Mouse (Mus musculus) liver, adult 2 months (tissue): ENCODE measurements around the gene Serpina3f. TPM values are rescaled to one million over a fixed set of nuclear protein-coding genes. Genes with fewer than 3 reads are reported as not detected.

Experiments used
- DNase-seq: peaks from one replicate; pipeline ENCODE4 v3.0.0-alpha.2; 2011; ENCODE audit warnings: low read depth, low spot score; ENCODE audit errors: extremely low read depth
- H3K27ac ChIP-seq: fragments of 200-500 bp; replicated peaks from 2 replicates; pipeline ENCODE4 v1.5.1; 2012; ENCODE audit warnings: low read depth, mild to moderate bottlenecking, control low read depth, inconsistent platforms, low read length; ENCODE audit not compliant: insufficient read depth
- H3K27me3 ChIP-seq: fragments of 200-500 bp; 2 replicates; pipeline ENCODE4 v1.6.1; 2012; ENCODE audit warnings: mild to moderate bottlenecking, moderate library complexity, low read length, inconsistent platforms; ENCODE audit not compliant: control insufficient read depth, insufficient read depth
- H3K36me3 ChIP-seq: fragments of 200-500 bp; 2 replicates; pipeline ENCODE4 v1.6.1; 2012; ENCODE audit warnings: low read length, inconsistent platforms; ENCODE audit not compliant: control insufficient read depth, insufficient read depth
- H3K4me1 ChIP-seq: fragments of 200-500 bp; 2 replicates; pipeline ENCODE4 v1.6.1; 2011; ENCODE audit warnings: low read length; ENCODE audit not compliant: control insufficient read depth, insufficient read depth
- H3K4me3 ChIP-seq: fragments of 200-500 bp; 2 replicates; pipeline ENCODE4 v1.5.1; 2011; ENCODE audit warnings: low read depth, mild to moderate bottlenecking, control low read depth, low read length, moderate library complexity; ENCODE audit not compliant: insufficient read depth
- H3K79me2 ChIP-seq: fragments of 200-500 bp; 2 replicates; pipeline ENCODE4 v1.6.1; 2012; ENCODE audit warnings: inconsistent platforms, mild to moderate bottlenecking, low read length, moderate library complexity; ENCODE audit not compliant: control insufficient read depth, insufficient read depth
- H3K9ac ChIP-seq: fragments of 200-500 bp; 2 replicates; pipeline ENCODE4 v1.6.1; 2012; ENCODE audit warnings: low read depth, mild to moderate bottlenecking, control low read depth, inconsistent platforms, low read length
- CTCF ChIP-seq: fragments of 200-500 bp; IDR thresholded peaks from 2 replicates; pipeline ENCODE4 v1.5.1; 2011; ENCODE audit warnings: low read depth, low read length, control low read depth
- POLR2A ChIP-seq: fragments of 200-500 bp; IDR thresholded peaks from 2 replicates; pipeline ENCODE4 v1.6.1; 2011; ENCODE audit warnings: low read length, control low read depth; ENCODE audit not compliant: insufficient read depth; ENCODE audit errors: extremely low read depth
- WGBS: fragments of 180-500 bp; shearing (Covaris S2); methylation state at CpG from one replicate; pipeline ENCODE4 v1.1.7; 2018; 5-methylcytosine and 5-hydroxymethylcytosine counted together
- polyA plus RNA-seq: library from polyadenylated mRNA; depleted of rRNA; stranded (reverse); fragments of >200 nt; gene quantifications from 2 replicates; pipeline ENCODE4 v1.2.3, GENCODE M21; 2012
- total RNA-seq: library from RNA; depleted of rRNA; stranded (reverse); fragments of >200 nt; gene quantifications from 2 replicates; pipeline ENCODE4 v1.2.3, GENCODE M21; 2014

Serpina3f gene
- total and polyA plus RNA-seq, 2 experiments: 2.2 to 2.9 TPM

DNA sequence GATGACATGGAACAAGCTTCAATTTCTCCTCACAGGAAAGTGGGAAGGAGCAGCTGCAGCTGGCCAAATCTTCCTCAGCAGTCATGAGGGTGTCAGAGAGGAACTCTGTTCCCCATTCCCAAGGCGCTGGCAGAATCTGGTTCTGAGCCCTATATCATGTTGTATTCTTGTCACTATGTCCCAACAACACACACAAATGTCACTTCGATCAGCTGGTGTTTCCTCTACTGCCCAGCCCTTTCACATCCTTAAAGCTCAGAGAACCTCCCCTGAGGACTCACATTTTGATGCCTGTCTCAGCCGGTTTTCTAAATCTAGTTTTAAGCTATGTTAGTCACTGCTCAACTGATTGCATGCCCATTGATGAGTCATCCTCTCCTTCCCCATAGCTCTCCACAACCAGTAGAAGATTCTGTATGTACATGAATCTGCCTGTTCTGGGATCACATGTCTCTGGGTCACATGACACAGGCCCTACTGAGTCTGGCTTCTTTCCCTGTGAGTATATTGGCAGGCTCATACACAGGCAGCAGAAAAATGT lies 28.2 kb upstream of the Serpina3f start:
- no peak overlapping the region for H3K9ac ChIP-seq
- DNase-seq: peak; percentile 18
- H3K27ac ChIP-seq: no peak overlapping the region
- no peaks in the 10 kb centered on the region for H3K79me2 ChIP-seq
- H3K4me1 ChIP-seq: no peaks in the 10 kb centered on the region
- no peaks in the 10 kb centered on the region for H3K27me3 ChIP-seq
- WGBS: 90% methylated on average over 3 of the region's 3 CpGs
- no peak overlapping the region for H3K4me3 ChIP-seq
- TF ChIP-seq CTCF (no peak), POLR2A (no peak)
- H3K36me3 ChIP-seq: no peaks in the 10 kb centered on the region

DNA sequence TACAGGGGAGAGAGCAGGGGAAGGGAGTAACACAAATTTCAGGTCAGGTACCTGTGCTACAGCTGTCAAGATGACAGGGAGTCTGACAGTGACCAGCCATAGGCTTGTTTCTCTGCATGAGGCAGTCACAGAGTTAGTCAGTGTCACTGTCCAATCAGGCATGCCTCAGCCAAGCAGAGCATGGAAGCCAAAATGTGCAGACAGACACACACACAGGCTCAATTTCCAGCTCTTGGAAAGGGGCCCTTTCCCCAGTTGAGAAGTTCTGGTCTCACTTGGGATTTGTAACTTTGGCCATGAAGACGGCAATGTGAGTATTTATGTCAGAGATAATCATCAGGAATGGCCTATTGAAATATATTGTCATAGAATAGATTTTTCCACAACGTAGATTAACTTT lies 25.1 kb upstream of the Serpina3f start:
- no peak for DNase-seq
- H3K4me1 ChIP-seq: no peaks in the 10 kb centered on the region
- no peaks in the 10 kb centered on the region for H3K79me2 ChIP-seq
- 96% methylated on average over 2 of the region's 2 CpGs for WGBS
- H3K27me3 ChIP-seq: no peaks in the 10 kb centered on the region
- no peak overlapping the region for H3K27ac ChIP-seq
- no peak overlapping the region for H3K4me3 ChIP-seq
- no peak for TF ChIP-seq POLR2A
- TF ChIP-seq CTCF: no peak
- H3K9ac ChIP-seq: no peak overlapping the region
- no peaks in the 10 kb centered on the region for H3K36me3 ChIP-seq

DNA sequence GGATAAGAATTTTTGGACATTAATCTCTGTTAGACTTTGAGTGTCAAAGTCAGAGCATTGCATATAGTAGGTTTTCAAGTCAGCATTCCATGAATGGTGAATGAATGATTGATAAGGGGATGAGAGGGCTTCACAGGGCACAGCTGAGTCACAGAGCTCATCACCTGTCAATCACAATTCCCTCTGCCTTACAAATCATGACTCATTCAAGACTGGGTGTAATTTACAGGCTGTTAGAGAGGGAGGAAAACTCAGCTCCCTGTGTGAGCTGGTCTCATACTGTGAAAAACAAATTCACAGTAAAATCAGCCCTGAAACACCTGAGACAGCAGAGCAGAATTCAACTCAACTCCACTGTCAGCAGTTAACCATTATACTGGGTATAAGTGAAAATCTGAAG lies 23.5 kb upstream of the Serpina3f start:
- H3K4me3 ChIP-seq: no peak overlapping the region
- H3K4me1 ChIP-seq: no peaks in the 10 kb centered on the region
- H3K79me2 ChIP-seq: no peaks in the 10 kb centered on the region
- no peak overlapping the region for H3K9ac ChIP-seq
- H3K27me3 ChIP-seq: no peaks in the 10 kb centered on the region
- H3K36me3 ChIP-seq: no peaks in the 10 kb centered on the region
- no peak for DNase-seq
- TF ChIP-seq CTCF (no peak), POLR2A (no peak)
- H3K27ac ChIP-seq: no peak overlapping the region

DNA sequence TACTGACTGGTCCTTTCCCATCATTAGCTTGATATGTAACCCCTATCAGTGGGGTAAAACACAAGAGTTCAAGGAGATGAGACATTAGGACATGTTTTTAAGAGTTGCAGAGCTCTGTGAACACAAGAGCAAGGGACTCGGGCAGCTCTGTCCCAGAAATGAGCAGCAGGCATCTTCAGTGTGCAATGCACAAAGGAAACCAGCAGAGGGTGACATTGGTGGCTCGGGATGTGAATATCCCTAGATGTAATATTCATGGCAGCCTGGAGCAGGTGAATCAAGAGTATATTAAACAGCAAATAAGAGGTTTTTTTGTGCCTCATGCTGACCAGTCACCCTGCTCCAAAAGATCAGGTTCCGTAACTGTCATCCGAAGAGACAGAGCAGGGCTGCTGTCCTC lies 5.2 kb upstream of the Serpina3f start:
- 77% methylated on average over 4 of the region's 4 CpGs for WGBS
- TF ChIP-seq CTCF (peak; percentile 35; the same call in 1 of the 2 replicates), POLR2A (no peak)

DNA sequence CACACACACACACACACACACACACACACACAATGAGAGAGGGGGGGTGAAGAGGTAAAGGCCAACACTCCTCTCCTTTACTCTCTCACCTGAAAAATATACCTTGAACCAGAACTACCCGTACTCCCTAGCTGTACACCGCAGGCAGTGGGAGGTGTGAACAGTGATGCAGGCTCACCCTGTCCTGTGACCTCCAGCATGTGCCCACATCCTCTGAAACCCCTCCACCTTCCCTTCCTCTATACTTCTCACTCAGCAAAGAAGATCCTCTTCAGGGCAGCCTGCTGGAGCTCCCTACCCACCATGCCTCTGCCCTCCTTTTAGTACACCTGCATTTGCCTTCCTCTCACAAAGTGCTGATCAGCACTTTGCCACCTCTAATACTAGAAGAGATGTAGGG lies 4.5 kb upstream of the Serpina3f start:
- Histone ChIP-seq H3K79me2 (no peaks in the 10 kb centered on the region), H3K27me3 (no peaks in the 10 kb centered on the region), H3K4me3 (no peak overlapping the region), H3K9ac (no peak overlapping the region), H3K27ac (no peak overlapping the region), H3K36me3 (no peaks in the 10 kb centered on the region), H3K4me1 (peaks cover 2% of the 10 kb centered on the region; the same call in 1 of the 2 replicates)
- WGBS: 95% methylated on average over 2 of the region's 2 CpGs
- no peak for TF ChIP-seq CTCF
- TF ChIP-seq POLR2A: no peak
- peak; percentile 5 for DNase-seq

More for the DNA sequence above, 5.2 kb upstream of the Serpina3f start:
- peaks cover 2% of the 10 kb centered on the region; the same call in 1 of the 2 replicates for H3K4me1 ChIP-seq
- no peak overlapping the region for H3K27ac ChIP-seq
- H3K4me3 ChIP-seq: no peak overlapping the region
- DNase-seq: peak; percentile 30
- H3K36me3 ChIP-seq: no peaks in the 10 kb centered on the region
- H3K79me2 ChIP-seq: no peaks in the 10 kb centered on the region
- no peaks in the 10 kb centered on the region for H3K27me3 ChIP-seq
- no peak overlapping the region for H3K9ac ChIP-seq

DNA sequence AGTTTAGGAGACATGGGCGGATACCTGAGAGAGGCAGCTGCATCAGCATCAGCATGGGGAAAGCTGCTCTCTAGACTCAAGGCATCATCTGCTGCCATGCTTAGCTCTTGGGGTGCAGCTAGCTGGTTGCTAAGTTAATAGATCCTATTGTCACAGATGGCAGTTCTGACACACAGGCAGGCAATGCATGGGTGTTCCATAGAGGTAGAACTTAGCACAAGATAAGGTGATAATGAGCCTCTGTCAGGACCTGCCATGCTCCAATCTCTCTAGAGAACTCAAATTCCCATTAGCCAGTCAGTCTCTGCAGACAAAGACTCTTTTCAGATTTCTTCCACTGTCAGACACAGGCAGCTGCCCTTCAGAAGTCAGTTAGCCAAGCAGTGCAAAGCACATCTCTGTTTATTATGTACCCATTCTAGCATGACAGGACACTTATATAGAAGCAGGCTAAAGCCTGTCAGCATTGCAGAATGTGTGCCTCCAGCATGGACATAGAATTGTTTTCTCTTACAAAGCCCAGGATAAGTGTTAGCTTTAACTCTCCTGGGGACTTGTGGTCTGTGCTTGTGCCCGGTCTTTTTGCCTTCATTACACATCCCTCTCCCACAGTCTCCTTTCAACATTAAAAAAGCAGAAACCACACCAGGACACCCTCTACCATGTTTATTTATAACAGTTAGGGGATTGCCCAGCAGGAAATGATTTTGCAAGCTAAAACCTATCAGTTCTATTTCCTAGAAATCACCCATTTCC lies 477 bp upstream of the Serpina3f start:
- Histone ChIP-seq H3K27ac (no peak overlapping the region), H3K79me2 (no peaks in the 10 kb centered on the region), H3K4me3 (no peak overlapping the region), H3K36me3 (no peaks in the 10 kb centered on the region), H3K27me3 (no peaks in the 10 kb centered on the region), H3K4me1 (peaks cover 2% of the 10 kb centered on the region; the same call in 1 of the 2 replicates), H3K9ac (no peak overlapping the region)
- no peak for TF ChIP-seq POLR2A
- TF ChIP-seq CTCF: no peak
- WGBS: 83% methylated on average over 2 of the region's 2 CpGs
- DNase-seq: peak; percentile 15
